Mouse (Mus musculus) spleen, adult 2 months (tissue): ENCODE data around the gene Slc9a2.

ENCODE experiments used
- CTCF ChIP-seq: fragments of 200-500 bp; IDR thresholded peaks from 2 replicates; pipeline ENCODE4 v1.5.1; 2011; ENCODE audit warnings: mild to moderate bottlenecking, inconsistent platforms; ENCODE audit not compliant: insufficient read depth, insufficient read length, insufficient replicate concordance; ENCODE audit errors: extremely low read depth
- POLR2A ChIP-seq: fragments of 200-500 bp; IDR thresholded peaks from 2 replicates; pipeline ENCODE4 v1.6.1; 2011; ENCODE audit warnings: low read depth, low read length, inconsistent platforms

DNA sequence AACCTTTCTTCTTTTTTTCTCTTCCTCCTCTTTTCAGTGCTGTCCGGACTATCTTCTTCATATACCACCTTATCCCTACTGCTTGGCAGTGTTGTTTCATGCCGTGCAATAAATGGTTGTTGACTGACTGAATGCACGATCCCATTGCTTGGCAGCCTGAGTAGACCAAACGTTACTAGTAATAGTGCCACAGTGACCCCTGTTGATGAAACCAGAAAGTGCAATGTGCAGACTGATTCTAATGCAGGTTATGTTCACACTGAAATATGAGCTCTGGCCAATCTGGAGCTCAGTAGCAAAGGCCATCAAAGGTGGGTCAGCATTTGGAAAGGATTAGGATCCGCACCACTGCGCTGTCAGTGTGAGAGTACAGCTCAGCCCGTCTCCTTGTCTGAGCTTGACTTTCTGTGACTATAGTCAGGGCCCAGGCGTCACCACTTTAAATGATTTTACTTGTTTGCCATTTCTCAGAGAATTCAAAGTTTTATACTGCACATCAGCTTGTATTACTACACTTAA, 22.3 kb upstream of the Slc9a2 start:
- peak; percentile 6; the same call in 1 of the 2 replicates for TF ChIP-seq CTCF
- no peak for TF ChIP-seq POLR2A
